Mouse (Mus musculus) ES-Bruce4 (cell line): ENCODE data around the gene Nfkbid. TPM values are rescaled to one million over a fixed set of nuclear protein-coding genes. Genes with fewer than 3 reads are reported as not detected.

ENCODE experiments used
- H3K27ac ChIP-seq: 2 replicates; pipeline ENCODE4 v1.5.1; 2012; ENCODE audit warnings: low read length, inconsistent platforms; ENCODE audit not compliant: insufficient read depth
- H3K27me3 ChIP-seq: 2 replicates; pipeline ENCODE4 v1.6.1; 2012; ENCODE audit warnings: mild to moderate bottlenecking, low read length, inconsistent platforms; ENCODE audit not compliant: control insufficient read depth, poor library complexity, insufficient read depth, severe bottlenecking
- H3K36me3 ChIP-seq: 2 replicates; pipeline ENCODE4 v1.6.1; 2012; ENCODE audit warnings: inconsistent platforms, mild to moderate bottlenecking, low read length, moderate library complexity; ENCODE audit not compliant: control insufficient read depth, poor library complexity, insufficient read depth, severe bottlenecking
- H3K4me1 ChIP-seq: one replicate; pipeline ENCODE4 v1.8.1; 2011; ENCODE audit warnings: low read length; ENCODE audit not compliant: control insufficient read depth, insufficient read depth
- H3K4me3 ChIP-seq: 2 replicates; pipeline ENCODE4 v1.5.1; 2011; ENCODE audit warnings: low read depth, mild to moderate bottlenecking, low read length
- H3K9ac ChIP-seq: 2 replicates; pipeline ENCODE4 v1.6.1; 2012; ENCODE audit warnings: low read depth, mild to moderate bottlenecking, inconsistent platforms; ENCODE audit not compliant: poor library complexity, severe bottlenecking
- H3K9me3 ChIP-seq: replicated peaks from 2 replicates; pipeline ENCODE4 v1.6.1; 2012; ENCODE audit warnings: mild to moderate bottlenecking, low read length, inconsistent platforms; ENCODE audit not compliant: control insufficient read depth, poor library complexity, insufficient read depth, severe bottlenecking
- CTCF ChIP-seq: IDR thresholded peaks from one replicate; pipeline ENCODE4 v1.8.1; 2011; ENCODE audit warnings: low read depth, low read length
- EP300 ChIP-seq: IDR thresholded peaks from 2 replicates; pipeline ENCODE4 v1.6.1; 2011; ENCODE audit warnings: low read depth, low read length; ENCODE audit not compliant: insufficient read depth
- POLR2A ChIP-seq: IDR thresholded peaks from one replicate; pipeline ENCODE4 v1.8.1; 2011; ENCODE audit warnings: low read length; ENCODE audit not compliant: insufficient read depth
- polyA plus RNA-seq: library from polyadenylated mRNA; stranded (reverse); fragments of >200 nt; gene quantifications from 2 replicates; pipeline ENCODE4 v1.2.4, GENCODE M21; 2011; ENCODE audit warnings: low read depth; ENCODE audit not compliant: missing spikeins, insufficient read depth, insufficient read length

The Nfkbid gene
- polyA plus RNA-seq, 1 experiment, result 4.1 TPM

DNA sequence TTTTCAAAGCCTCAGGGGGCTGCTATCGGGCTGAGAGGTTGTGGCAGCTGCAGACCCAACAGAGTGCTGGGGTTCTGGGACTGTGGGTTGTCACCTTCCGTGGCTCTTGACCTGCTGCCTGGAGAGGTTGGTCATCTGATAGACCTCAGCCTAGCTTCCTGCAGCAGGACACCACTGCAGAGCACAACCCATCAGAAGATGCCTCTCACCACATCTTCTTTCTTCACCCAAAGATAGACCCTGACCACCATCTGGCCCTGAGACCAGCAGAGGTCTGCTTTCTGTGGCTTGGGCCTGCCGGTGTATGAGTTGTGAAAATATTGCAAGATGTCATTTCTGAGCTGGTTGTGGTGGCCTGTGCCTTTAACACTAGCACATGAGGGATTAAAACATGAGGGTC lies 10.5 kb upstream of the Nfkbid start:
- Histone ChIP-seq H3K9ac (no peak overlapping the region), H3K36me3 (no peaks in the 10 kb centered on the region), H3K4me1 (no peaks in the 10 kb centered on the region), H3K9me3 (no peaks in the 10 kb centered on the region), H3K4me3 (no peak overlapping the region), H3K27me3 (no peaks in the 10 kb centered on the region), H3K27ac (no peak overlapping the region)
- no peak for TF ChIP-seq POLR2A
- no peak for TF ChIP-seq CTCF
- TF ChIP-seq EP300, result no peak

DNA sequence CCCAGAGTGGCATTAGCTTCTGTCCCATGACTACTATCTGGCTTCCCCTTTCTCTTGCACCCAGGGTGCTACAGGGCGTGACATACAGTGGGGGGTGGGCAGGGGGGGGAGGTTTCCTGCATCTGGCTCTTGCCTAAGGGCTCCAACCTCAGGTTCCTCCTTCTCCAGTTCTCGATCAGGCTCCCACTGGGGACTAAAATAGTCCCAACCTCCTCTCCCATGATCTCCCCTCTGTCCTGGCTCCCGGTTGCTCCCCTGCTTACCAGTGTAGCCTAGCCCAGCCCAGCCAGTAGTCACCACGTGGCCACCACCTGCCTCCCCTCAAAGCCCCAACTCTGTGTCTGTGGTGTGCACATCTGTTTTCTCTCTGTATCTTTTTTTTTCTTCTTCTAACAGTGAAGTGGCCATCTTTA lies 8.8 kb upstream of the Nfkbid start:
- no peaks in the 10 kb centered on the region for H3K27me3 ChIP-seq
- no peaks in the 10 kb centered on the region for H3K36me3 ChIP-seq
- H3K9me3 ChIP-seq, result no peaks in the 10 kb centered on the region
- H3K4me1 ChIP-seq, result no peaks in the 10 kb centered on the region
- H3K4me3 ChIP-seq, result no peak overlapping the region
- H3K9ac ChIP-seq, result no peak overlapping the region
- TF ChIP-seq EP300 (no peak), POLR2A (no peak), CTCF (no peak)
- H3K27ac ChIP-seq, result no peak overlapping the region

DNA sequence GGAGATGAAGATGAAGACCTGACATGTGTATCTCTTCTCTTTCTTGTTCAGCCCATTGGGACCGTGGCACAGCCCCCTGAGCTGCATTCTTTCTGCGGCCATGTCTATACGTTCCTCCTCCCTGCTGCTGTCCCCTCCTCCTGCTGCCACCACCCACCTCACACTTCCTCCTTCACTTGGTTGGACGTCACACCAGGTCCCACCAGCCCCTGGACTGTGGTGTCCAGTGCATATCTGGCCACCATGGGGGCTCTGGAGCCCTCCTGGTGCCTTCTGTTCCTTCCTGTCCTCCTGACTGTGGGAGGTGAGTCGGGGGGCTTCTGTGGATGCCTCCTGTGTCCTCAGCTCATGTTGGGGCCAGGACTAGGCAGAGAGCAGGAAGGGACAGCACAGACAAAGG lies 7.9 kb upstream of the Nfkbid start, which contains the start of gene Tyrobp:
Gene Tyrobp (plus strand): TSS at position 165 of the 400 bp plus-strand sequence.
- no peaks in the 10 kb centered on the region for H3K36me3 ChIP-seq
- H3K9ac ChIP-seq, result no peak within 1 kb of the TSS
- H3K4me3 ChIP-seq, result no peak within 1 kb of the TSS
- H3K4me1 ChIP-seq, result no peaks in the 10 kb centered on the region
- H3K9me3 ChIP-seq, result no peaks in the 10 kb centered on the region
- TF ChIP-seq EP300, result no peak
- TF ChIP-seq POLR2A, result no peak
- TF ChIP-seq CTCF, result no peak
- H3K27me3 ChIP-seq, result no peaks in the 10 kb centered on the region
- H3K27ac ChIP-seq, result no peak within 1 kb of the TSS

DNA sequence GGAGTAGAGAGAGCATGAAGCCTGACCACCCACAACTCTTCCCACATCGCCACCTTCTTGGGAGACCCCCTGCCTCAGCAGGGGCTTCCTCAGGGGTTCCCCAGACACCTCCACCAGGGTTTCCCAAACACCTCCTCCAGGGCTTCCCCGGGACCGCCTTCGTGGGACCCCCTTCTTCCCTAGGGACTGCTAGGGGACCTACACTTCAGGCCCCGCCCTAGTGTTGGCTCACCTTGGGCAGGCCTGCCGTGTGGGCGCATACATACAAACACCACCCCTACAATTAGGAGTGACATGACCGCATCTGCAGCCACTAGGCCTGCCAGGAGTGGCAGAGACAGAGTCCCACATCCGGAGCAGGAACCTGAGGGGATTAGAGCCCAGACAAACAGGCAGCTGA lies 3.7 kb upstream of the Nfkbid start:
- Histone ChIP-seq H3K4me1 (no peaks in the 10 kb centered on the region), H3K4me3 (no peak overlapping the region), H3K9ac (0 out of 2 replicates have a peak overlapping the region, but pooled peaks have one; percentile 5), H3K36me3 (no peaks in the 10 kb centered on the region), H3K27ac (no peak overlapping the region), H3K27me3 (no peaks in the 10 kb centered on the region), H3K9me3 (no peaks in the 10 kb centered on the region)
- TF ChIP-seq EP300 (no peak), POLR2A (no peak), CTCF (no peak)

DNA sequence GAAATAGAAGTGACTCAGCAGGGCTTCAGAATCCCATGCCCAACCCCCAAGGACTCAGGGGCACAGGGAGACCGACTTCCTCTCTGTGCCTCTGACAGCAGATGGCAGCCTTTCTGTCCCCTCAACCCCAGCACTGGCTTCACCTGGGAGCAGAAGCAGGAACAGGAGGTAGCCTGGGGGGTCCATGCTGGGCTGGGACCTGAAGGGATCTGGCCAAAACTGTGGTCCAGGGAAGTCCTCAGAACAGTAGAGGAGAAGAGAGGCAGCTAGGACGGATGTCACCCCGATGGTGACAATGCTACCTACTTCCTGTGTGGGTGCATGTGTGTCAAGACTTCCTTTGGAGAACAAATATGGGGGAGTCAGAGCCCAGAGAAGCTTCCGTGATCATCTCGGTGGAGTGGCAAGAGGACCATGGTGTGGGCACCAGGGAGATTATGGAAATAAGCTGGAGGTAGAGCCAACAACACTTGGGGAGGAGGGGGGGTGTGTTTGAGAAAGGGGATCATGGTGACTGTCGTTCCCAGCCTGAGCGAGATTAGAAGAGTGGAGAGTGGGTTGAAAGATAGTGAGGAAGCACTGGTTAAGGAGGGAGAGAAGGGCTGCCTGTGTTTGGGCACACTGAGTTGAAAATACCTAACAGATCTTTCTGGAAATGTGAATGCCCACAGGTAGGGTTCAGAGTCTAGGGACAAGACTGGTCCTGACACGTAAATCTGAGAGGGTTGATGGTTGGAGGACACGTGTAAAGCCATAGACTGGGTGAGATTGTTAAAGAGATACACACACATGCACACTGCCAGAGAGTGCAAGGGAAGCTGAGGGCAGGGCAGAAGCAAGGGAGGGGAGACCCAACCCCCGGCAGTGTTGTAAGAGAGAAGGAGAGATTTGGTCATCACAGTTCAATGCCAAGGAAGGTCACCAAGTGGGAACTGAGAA lies 1.7 kb upstream of the Nfkbid start, which contains the start of gene Hcst:
Gene Hcst (minus strand): TSS at position 294 of the 939 bp plus-strand sequence.
- H3K27ac ChIP-seq, result no peak within 1 kb of the TSS
- H3K4me1 ChIP-seq, result no peaks in the 10 kb centered on the region
- H3K9me3 ChIP-seq, result no peaks in the 10 kb centered on the region
- no peak within 1 kb of the TSS for H3K4me3 ChIP-seq
- H3K27me3 ChIP-seq, result no peaks in the 10 kb centered on the region
- H3K9ac ChIP-seq, result no peak within 1 kb of the TSS
- peaks cover 6% of the 10 kb centered on the region for H3K36me3 ChIP-seq
- TF ChIP-seq CTCF, result peak; percentile 4
- TF ChIP-seq EP300, result no peak
- no peak for TF ChIP-seq POLR2A

DNA sequence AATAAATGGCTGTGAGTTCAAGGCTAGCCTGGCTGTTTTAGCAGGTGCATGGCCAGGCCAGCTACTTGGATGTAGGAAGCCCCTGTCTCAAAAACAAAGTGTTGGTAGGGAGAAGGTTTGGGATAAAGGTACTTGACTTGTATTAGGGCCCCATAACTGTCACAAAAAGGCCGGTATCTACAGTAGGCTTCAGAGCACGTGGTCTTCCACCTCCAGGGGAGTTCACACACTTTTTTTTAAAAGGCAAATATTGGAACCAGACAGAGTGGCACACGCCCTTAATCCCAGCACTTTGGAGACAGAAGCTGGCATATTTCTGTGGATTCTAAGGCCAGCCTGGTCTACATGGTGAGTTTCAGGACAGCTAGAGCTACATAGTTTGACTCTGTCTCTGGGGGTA lies 859 bp upstream of the Nfkbid start:
- no peaks in the 10 kb centered on the region for H3K4me1 ChIP-seq
- H3K27me3 ChIP-seq, result no peaks in the 10 kb centered on the region
- TF ChIP-seq CTCF (no peak), EP300 (no peak), POLR2A (no peak)
- no peak overlapping the region for H3K4me3 ChIP-seq
- H3K9me3 ChIP-seq, result no peaks in the 10 kb centered on the region
- no peak overlapping the region for H3K9ac ChIP-seq
- no peak overlapping the region for H3K27ac ChIP-seq
- peaks cover 13% of the 10 kb centered on the region for H3K36me3 ChIP-seq
